Mouse (Mus musculus): ENCODE results near the gene Olfr484.
"Not testable (repeated sequence)": the region's sequence is repeated elsewhere in the genome, so short reads cannot be mapped to it uniquely, and the experiment has no call there.

The Olfr484 gene

DNA sequence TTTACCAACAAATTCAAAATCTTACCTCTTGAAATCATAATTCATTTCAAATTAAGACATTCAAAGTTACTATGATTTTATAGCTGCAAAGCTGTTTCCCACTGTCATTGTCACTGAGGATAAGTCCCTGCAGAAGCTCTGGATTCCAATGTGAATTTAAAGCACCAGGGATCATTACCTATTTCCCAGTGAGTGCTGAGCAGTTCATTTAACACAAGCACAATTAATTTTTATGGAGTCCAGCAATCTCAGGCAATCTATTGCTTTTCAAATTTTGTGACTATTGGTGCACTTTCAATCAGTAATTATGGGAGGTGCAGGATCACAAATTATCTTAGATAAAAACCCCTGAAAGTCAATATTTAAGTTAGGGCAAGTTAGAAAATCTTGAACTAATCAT lies at the start of gene Olfr484:
TSS of gene Olfr484 (minus strand) at position 101 of the 400 bp plus-strand sequence.
- no peak for DNase-seq (ENCODE audit: low read depth, low spot score)

DNA sequence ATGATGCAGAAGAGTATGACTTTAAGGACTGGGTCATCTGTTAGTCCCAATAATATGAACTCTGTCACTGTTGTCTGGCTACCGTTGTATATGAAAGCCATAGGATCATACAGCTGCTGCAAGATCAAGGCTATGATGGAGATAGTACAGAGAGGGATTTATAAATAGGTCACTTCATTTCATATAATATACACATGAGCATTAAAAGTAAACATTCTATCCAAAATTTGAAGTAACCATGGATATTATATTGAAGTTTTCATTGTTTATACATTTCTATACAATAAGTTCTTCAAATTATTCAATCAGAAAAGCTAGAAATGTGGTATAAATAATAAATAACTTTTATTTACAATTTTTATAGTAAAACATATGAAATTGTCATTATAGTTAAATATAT lies 45.4 kb upstream of the Olfr484 start, which contains the start of gene Olfr486:
TSS of gene Olfr486 (minus strand) at position 101 of the 400 bp plus-strand sequence.
- DNase-seq (ENCODE audit: low read depth, low spot score): not testable (repeated sequence)

DNA sequence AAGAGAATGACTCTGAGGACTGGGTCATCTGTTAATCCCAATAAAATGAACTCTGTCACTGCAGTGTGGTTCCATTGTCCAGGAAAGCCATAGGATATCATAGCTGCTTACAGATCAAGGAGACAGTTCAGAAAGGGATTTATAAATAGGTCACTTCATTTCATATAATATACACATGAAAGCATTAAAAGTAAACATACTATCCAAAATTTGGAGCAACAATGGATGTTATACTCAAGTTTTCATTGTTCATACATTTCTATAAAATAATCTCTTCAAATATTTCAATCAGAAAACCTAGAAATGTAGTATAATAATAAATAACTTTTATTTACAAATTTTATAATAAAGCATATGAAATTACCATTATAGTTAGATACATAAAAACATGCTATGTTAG lies 32.5 kb upstream of the Olfr484 start, which contains the start of gene Olfr485:
TSS of gene Olfr485 (minus strand) at position 101 of the 400 bp plus-strand sequence.
- no peak for DNase-seq (ENCODE audit: low read depth, low spot score)

DNA sequence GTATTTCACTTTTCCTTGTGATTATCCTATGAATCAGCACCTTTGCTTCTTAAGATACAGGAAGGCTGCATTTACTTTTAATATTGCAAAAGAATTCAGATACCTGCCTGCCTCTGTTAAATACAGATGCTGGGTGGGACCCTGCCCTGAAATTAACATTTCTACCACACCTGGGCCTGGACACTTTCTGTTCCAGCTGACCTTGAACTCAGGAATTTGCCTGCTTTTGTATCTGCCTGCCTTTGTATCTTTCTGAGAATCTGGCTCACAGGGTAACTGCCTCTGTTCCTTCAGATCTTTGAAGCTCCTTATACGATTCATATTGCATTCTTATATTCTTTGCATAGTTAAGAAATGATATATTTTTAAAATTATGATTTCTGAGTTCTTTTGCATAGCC lies 5.8 kb downstream of the Olfr484 start:
- DNase-seq (ENCODE audit: low read depth, low spot score): peak; percentile 54

DNA sequence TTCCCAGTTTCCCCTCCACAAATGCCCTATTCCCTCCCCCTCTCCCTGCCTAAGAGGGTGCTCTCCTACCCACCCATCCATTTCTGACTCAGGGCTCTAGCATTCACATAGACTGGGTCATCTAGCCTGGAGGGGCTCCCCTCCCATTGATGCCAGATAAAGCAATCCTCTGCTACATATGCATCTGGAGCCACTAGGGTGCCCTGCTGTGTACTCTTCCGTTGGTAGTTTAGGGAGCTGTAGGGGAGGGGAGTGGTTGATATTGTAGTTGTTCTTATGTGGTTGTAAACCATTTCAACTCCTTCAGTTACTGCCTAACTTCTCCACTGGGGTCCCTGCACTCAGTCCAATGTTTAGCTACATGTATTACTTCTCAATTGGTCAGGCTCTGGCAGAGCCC lies 6.6 kb downstream of the Olfr484 start:
- peak; percentile 64 for DNase-seq (ENCODE audit: low read depth, low spot score)

DNA sequence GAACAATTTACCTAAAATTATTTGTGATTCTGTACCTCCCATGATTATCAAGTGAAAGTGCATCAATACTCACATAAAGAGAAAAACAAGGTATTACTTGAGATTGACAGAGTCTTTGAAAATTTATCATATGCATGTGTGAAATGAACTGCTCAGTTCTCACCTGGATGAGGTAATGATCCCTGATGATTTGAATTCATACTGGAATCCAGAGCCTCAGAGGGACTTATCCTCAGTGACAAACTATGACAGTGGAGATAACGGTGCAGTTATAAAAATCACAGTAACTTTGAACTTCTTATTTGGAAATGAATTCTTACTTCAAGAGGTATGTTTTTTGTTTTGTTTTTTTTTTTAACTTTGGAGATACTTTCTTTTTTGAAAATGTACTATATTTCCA lies 26.7 kb downstream of the Olfr484 start, which contains the start of gene Olfr483:
TSS of gene Olfr483 (plus strand) at position 301 of the 400 bp plus-strand sequence.
- no peak for DNase-seq (ENCODE audit: low read depth, low spot score)

DNA sequence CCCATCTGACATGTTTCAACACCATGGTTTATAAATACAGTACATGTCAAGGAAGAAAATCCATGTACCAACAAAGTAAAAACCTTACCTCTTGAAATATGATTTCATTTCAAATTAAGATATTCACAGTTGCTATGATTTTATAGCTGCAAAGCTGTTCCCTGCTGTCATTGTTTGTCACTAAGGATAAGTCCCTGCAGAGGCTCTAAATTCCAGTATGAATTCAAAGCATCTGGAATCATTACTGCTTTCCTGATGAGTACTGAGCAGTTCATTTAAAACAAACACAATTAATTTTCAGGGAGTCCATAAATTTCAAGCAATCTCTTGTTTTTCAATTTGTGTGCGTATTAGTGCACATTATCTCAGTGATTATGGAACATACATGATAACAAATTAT lies 29.8 kb downstream of the Olfr484 start, which contains the start of gene Olfr482:
TSS of gene Olfr482 (minus strand) at position 101 of the 400 bp plus-strand sequence.
- no peak for DNase-seq (ENCODE audit: low read depth, low spot score)

DNA sequence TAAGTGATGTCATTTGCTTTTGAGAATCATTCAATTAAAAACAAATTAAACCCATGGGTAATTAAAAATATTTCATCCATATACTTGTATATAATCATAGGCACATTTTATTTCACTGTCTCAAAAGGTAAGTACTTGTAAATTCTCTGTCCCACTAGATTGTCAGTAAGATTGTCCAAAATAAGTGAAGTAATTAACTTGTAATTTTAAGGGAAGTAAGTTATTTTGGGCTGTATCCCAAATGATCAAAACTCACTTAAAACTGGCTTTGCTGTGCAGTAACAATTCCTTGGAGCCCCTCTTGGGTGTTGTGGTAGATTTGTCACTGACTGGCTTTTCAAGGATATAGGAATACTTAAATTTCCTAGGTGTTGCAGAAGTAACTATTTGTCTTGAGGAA lies 47.7 kb downstream of the Olfr484 start, which contains the start of gene Olfr481:
TSS of gene Olfr481 (plus strand) at position 301 of the 400 bp plus-strand sequence.
- DNase-seq (ENCODE audit: low read depth, low spot score): no peak

All from ZHBTc4 (cell line).